Mouse (Mus musculus): ENCODE data around the gene C1qtnf5.
A peak's percentile ranks its signal among the peaks of the same experiment; 100 is the strongest.

Gene C1qtnf5

GRCm38 (mm10) chr9:44133287-44133686 is 26.2 kb downstream of the C1qtnf5 start:
- peak; percentile 48 to 49 for DNase-seq

- peak; percentile 91 to 92 for DNase-seq
Observed at GRCm38 (mm10) chr9:44134101-44134850, 27.2 kb downstream of the C1qtnf5 start, which contains the start of gene Mcam. Mcam (plus strand) TSS chr9:44134469.

- peak; percentile 79 to 84 for DNase-seq
Observed at GRCm38 (mm10) chr9:44134851-44135730, 28.0 kb downstream of the C1qtnf5 start.

- DNase-seq = peak; percentile 65 to 66
Observed at GRCm38 (mm10) chr9:44135731-44136411, 28.8 kb downstream of the C1qtnf5 start.

- DNase-seq = no peak
Observed at GRCm38 (mm10) chr9:44137846-44138245, 30.8 kb downstream of the C1qtnf5 start.

- DNase-seq = no peak
Observed at GRCm38 (mm10) chr9:44141951-44142350, 34.9 kb downstream of the C1qtnf5 start.

GRCm38 (mm10) chr9:44143421-44143820 is 36.4 kb downstream of the C1qtnf5 start:
- DNase-seq = peak in 1 of 2 experiments; percentile 9

- peak in 1 of 2 experiments; percentile 74 for DNase-seq
Observed at GRCm38 (mm10) chr9:44144023-44144717, 37.1 kb downstream of the C1qtnf5 start.

- DNase-seq = peak; percentile 81 to 83
Observed at GRCm38 (mm10) chr9:44144718-44145060, 37.6 kb downstream of the C1qtnf5 start.

- DNase-seq = peak in 1 of 2 experiments; percentile 24
Observed at GRCm38 (mm10) chr9:44147290-44147689, 40.2 kb downstream of the C1qtnf5 start.

Measured in cerebellum, postnatal 25 days (tissue).